Comparison of ENCODE assay signal across 8 mouse cellular contexts in the genomic region with DNA sequence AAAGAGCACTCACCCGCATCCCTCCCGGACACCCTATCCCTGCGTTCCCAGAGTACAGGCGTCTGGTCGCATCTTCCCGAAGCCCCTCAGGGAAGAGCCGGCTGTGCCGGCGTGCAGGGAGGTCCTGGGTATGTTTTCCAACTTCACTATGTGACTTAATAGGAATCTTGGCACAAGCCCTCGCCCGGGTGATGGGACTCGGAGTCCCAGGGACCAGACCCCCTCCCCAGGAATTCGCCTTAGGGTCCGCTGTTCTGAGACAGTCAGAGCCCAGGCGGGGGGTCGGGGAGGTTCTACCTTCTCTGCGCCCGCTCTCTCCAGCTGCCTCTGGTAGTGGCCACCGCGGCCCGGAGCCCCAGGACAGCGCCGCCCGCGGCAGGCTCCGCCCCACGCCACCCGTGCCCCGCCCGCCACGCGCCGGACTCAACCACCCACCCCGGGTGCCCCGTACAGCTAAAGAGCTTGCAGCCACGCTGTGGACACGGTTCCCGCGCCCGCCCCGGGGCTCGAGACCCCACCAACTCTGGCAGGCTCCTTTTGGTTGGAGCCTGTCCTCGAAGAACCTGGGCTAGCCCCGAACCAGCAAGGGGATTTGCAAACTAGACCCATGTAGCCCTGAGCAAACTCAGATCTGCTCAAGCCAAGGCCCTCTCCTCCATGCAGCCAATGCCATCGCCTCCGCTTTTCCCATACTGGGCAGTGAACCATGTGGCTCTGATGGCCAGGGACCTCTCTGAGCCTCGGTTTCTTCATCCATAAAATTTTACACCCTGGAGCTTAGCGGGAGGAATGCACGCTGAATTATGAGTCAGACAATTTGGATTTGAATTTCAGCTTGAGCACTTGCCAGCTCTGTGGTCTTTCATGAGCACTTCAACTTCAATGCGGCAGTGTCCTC. TPM values are rescaled to one million over a fixed set of nuclear protein-coding genes. Genes with fewer than 3 reads are reported as not detected.
A peak's percentile ranks its signal among the peaks of the same experiment; 100 is the strongest.
DNase-seq lines count a peak whose midpoint lies in the region; ATAC-seq and TF ChIP-seq lines count a peak whose summit lies in the region.

Adamtsl4 (minus strand) TSS at position 394 of the 898 bp plus-strand sequence.

- peak within 1 kb of the TSS; percentile 86 for H3K4me3 ChIP-seq in gastrocnemius, adult 2 months
- H3K4me3 ChIP-seq in hindbrain, embryonic 14.5 days (replicated peaks; ENCODE audit: low read length): peak within 1 kb of the TSS; percentile 35
- H3K4me3 ChIP-seq in liver, adult 2 months (ENCODE audit: insufficient read depth, low read depth, low read length): peak within 1 kb of the TSS; percentile 67
- H3K4me3 ChIP-seq in midbrain, embryonic 16.5 days (ENCODE audit: low read depth, low read length): peak within 1 kb of the TSS; percentile 46

- no peak for TF ChIP-seq POLR2A in liver, adult 2 months (IDR thresholded peaks at IDR 0.05; ENCODE audit: extremely low read depth, insufficient read depth, low read length)

- no peaks in the 10 kb centered on the region for H3K9me3 ChIP-seq in hindbrain, embryonic 14.5 days (ENCODE audit: control insufficient read depth, low read length)
- H3K9me3 ChIP-seq in midbrain, embryonic 16.5 days (replicated peaks; ENCODE audit: control insufficient read depth, low read length, poor library complexity, severe bottlenecking): no peaks in the 10 kb centered on the region

- no peaks in the 10 kb centered on the region for H3K36me3 ChIP-seq in hindbrain, embryonic 14.5 days (replicated peaks; ENCODE audit: control insufficient read depth, insufficient read depth)
- H3K36me3 ChIP-seq in liver, adult 2 months (ENCODE audit: control insufficient read depth, insufficient read depth, low read length): no peaks in the 10 kb centered on the region
- no peaks in the 10 kb centered on the region for H3K36me3 ChIP-seq in midbrain, embryonic 16.5 days (ENCODE audit: control insufficient read depth, insufficient read depth, low read length)

- peaks cover 13% of the 10 kb centered on the region for H3K4me1 ChIP-seq in hindbrain, embryonic 14.5 days (replicated peaks; ENCODE audit: control insufficient read depth, insufficient read depth, low read length)
- H3K4me1 ChIP-seq in liver, adult 2 months (ENCODE audit: control insufficient read depth, insufficient read depth, low read length): peaks cover 2% of the 10 kb centered on the region
- H3K4me1 ChIP-seq in midbrain, embryonic 16.5 days (ENCODE audit: control insufficient read depth, insufficient read depth, low read length): peaks cover 9% of the 10 kb centered on the region

- H3K9ac ChIP-seq in hindbrain, embryonic 14.5 days: peak within 1 kb of the TSS; percentile 42
- H3K9ac ChIP-seq in liver, adult 2 months (ENCODE audit: low read depth, low read length): peak within 1 kb of the TSS; percentile 75
- peak within 1 kb of the TSS; percentile 63 for H3K9ac ChIP-seq in midbrain, embryonic 16.5 days (ENCODE audit: low read depth, low read length)

- H3K4me2 ChIP-seq in hindbrain, embryonic 14.5 days (replicated peaks): peak within 1 kb of the TSS; percentile 77
- H3K4me2 ChIP-seq in midbrain, embryonic 16.5 days (ENCODE audit: low read length): peak within 1 kb of the TSS; percentile 93

- DNase-seq in thymus, postnatal 14 days: peak; percentile 40
- DNase-seq in thymus, postnatal 0 days (ENCODE audit: low spot score): no peak
- peak; percentile 59 to 60 for DNase-seq in cerebellum, postnatal 10 days
- DNase-seq in gastrocnemius, adult 2 months: peak; percentile 92
- peak; percentile 37 for DNase-seq in hindbrain, embryonic 14.5 days (ENCODE audit: low spot score)
- no peak for DNase-seq in liver, adult 2 months (ENCODE audit: extremely low read depth, low read depth, low spot score)
- DNase-seq in testis, postnatal 10 days (ENCODE audit: low spot score): peak; percentile 84

- peak; percentile 62; the same call in 1 of the 2 replicates for ATAC-seq in hindbrain, embryonic 14.5 days (ENCODE audit: low FRiP score)
- ATAC-seq in midbrain, embryonic 16.5 days: peak; percentile 52

- H3K27ac ChIP-seq in gastrocnemius, adult 2 months: peak within 1 kb of the TSS; percentile 91
- H3K27ac ChIP-seq in hindbrain, embryonic 14.5 days: no peak within 1 kb of the TSS
- H3K27ac ChIP-seq in liver, adult 2 months (replicated peaks; ENCODE audit: insufficient read depth, low read depth, low read length): peak within 1 kb of the TSS; percentile 8; the same call in 1 of the 2 replicates
- no peak within 1 kb of the TSS for H3K27ac ChIP-seq in midbrain, embryonic 16.5 days (ENCODE audit: low read length)

- peak; percentile 38 for TF ChIP-seq CTCF in gastrocnemius, adult 2 months (IDR thresholded peaks at IDR 0.05)
- 0 out of 2 replicates have a peak, but pooled peaks have one; percentile 2 for TF ChIP-seq CTCF in liver, adult 2 months (IDR thresholded peaks at IDR 0.05; ENCODE audit: low read depth, low read length)

- no peaks in the 10 kb centered on the region for H3K79me2 ChIP-seq in liver, adult 2 months (ENCODE audit: control insufficient read depth, insufficient read depth, low read length)

- no peaks in the 10 kb centered on the region for H3K27me3 ChIP-seq in hindbrain, embryonic 14.5 days (ENCODE audit: control insufficient read depth, insufficient read depth, low read length)
- H3K27me3 ChIP-seq in liver, adult 2 months (ENCODE audit: control insufficient read depth, insufficient read depth, low read length): no peaks in the 10 kb centered on the region
- no peaks in the 10 kb centered on the region for H3K27me3 ChIP-seq in midbrain, embryonic 16.5 days (ENCODE audit: control insufficient read depth, insufficient read depth, low read depth, low read length)

- intact Hi-C loops in gastrocnemius, adult 2 months (cut with DNase I): no loop called here

- WGBS in hindbrain, embryonic 14.5 days: 4% methylated on average over 50 of the region's 50 CpGs
- 10% methylated on average over 50 of the region's 50 CpGs for WGBS in liver, adult 2 months
- WGBS in midbrain, embryonic 16.5 days: 5% methylated on average over 46 of the region's 50 CpGs

RNA-seq across cellular contexts. Expression of gene Adamtsl4, which starts in this region (rescaled TPM):
- polyA plus RNA-seq in thymus, postnatal 0 days (2015; fragmentation: Nextera tagmentation; extraction: Ambion mirVana): 0.91 and 2.0 TPM in 2 replicates
- 10 to 100 TPM; 17.2 to 32.0 TPM for total RNA-seq in gastrocnemius, adult 2 months (2021)
- 0.35 and 1.3 TPM in 2 replicates for polyA plus RNA-seq in hindbrain, embryonic 14.5 days (2014; fragmentation: Nextera tagmentation; extraction: Ambion mirVana)
- total RNA-seq in liver, adult 2 months (2014; rRNA removed): 0.55 and 1.6 TPM in 2 replicates
- 2.5 and 4.7 TPM in 2 replicates for polyA plus RNA-seq in liver, adult 2 months (2012; rRNA removed)
- polyA plus RNA-seq in midbrain, embryonic 16.5 days (2015; fragmentation: Nextera tagmentation; extraction: Ambion mirVana): 0.80 and 1.0 TPM in 2 replicates

Comparison
In these comparisons a context has a peak if more than half of its experiments do, and no peak if none do; other contexts are left out.
1. DNase-seq: peak in thymus, postnatal 14 days (single experiment), cerebellum, postnatal 10 days (2 of 2), gastrocnemius, adult 2 months (single experiment), hindbrain, embryonic 14.5 days (single experiment) and testis, postnatal 10 days (single experiment); none in thymus, postnatal 0 days (single experiment) and liver, adult 2 months (single experiment).
2. H3K27ac ChIP-seq: peak in gastrocnemius, adult 2 months (single experiment) and liver, adult 2 months (single experiment); none in hindbrain, embryonic 14.5 days (single experiment) and midbrain, embryonic 16.5 days (single experiment).
3. H3K4me3 ChIP-seq: peak in every context shown above with its lines; median percentile 86 in gastrocnemius, adult 2 months; 67 in liver, adult 2 months; 46 in midbrain, embryonic 16.5 days; 35 in hindbrain, embryonic 14.5 days.
4. Peak in every context shown above with its lines, with median percentiles within 50 percentile points of each other: H3K9ac ChIP-seq.